Mouse (Mus musculus): ENCODE data around the gene Gm16181.

The Gm16181 gene

GRCm38 (mm10) chr17:35220156-35220952, at the start of gene Gm16181:
Gene Gm16181, plus strand, starts transcription at chr17:35220834.
- peak; percentile 26 for DNase-seq

GRCm38 (mm10) chr17:35172445-35173234, 48.0 kb upstream of the Gm16181 start:
- no peak for DNase-seq

- no peak for DNase-seq
Observed at GRCm38 (mm10) chr17:35173329-35173728, 47.3 kb upstream of the Gm16181 start.

GRCm38 (mm10) chr17:35174201-35174977, 46.2 kb upstream of the Gm16181 start:
- DNase-seq: no peak

- DNase-seq: no peak
Observed at GRCm38 (mm10) chr17:35175382-35175781, 45.3 kb upstream of the Gm16181 start.

- no peak for DNase-seq
Observed at GRCm38 (mm10) chr17:35175968-35176367, 44.7 kb upstream of the Gm16181 start, which contains the start of gene Aif1. Gene Aif1, minus strand, starts transcription at chr17:35176068.

- peak; percentile 77 for DNase-seq
Observed at GRCm38 (mm10) chr17:35178528-35178927, 42.1 kb upstream of the Gm16181 start.

GRCm38 (mm10) chr17:35180093-35180492, 40.5 kb upstream of the Gm16181 start:
- DNase-seq: no peak

GRCm38 (mm10) chr17:35185639-35186611, 34.7 kb upstream of the Gm16181 start:
- peak; percentile 75 for DNase-seq

- DNase-seq: no peak
Observed at GRCm38 (mm10) chr17:35186681-35187080, 34.0 kb upstream of the Gm16181 start.

GRCm38 (mm10) chr17:35187345-35187744, 33.3 kb upstream of the Gm16181 start:
- DNase-seq: no peak

GRCm38 (mm10) chr17:35187959-35188610, 32.5 kb upstream of the Gm16181 start, which contains the start of gene Lst1:
Gene Lst1, minus strand, starts transcription at chr17:35188439.
- DNase-seq: no peak

- no peak for DNase-seq
Observed at GRCm38 (mm10) chr17:35189186-35189585, 31.4 kb upstream of the Gm16181 start.

- DNase-seq: no peak
Observed at GRCm38 (mm10) chr17:35190096-35190495, 30.5 kb upstream of the Gm16181 start.

- DNase-seq: no peak
Observed at GRCm38 (mm10) chr17:35191723-35192122, 28.9 kb upstream of the Gm16181 start.

GRCm38 (mm10) chr17:35192924-35193323, 27.7 kb upstream of the Gm16181 start:
- DNase-seq: no peak

GRCm38 (mm10) chr17:35193881-35194843, 26.5 kb upstream of the Gm16181 start, which contains the start of gene Ltb:
Gene Ltb, plus strand, starts transcription at chr17:35194439.
- no peak for DNase-seq

GRCm38 (mm10) chr17:35194844-35195630, 25.6 kb upstream of the Gm16181 start:
- no peak for DNase-seq
